Mouse (Mus musculus) heart, embryonic 14.5 days (tissue): Measurements from ENCODE around the gene Cfap97. TPM values are rescaled to one million over a fixed set of nuclear protein-coding genes. Genes with fewer than 3 reads are reported as not detected.
"Not testable (repeated sequence)": the region's sequence is repeated elsewhere in the genome, so short reads cannot be mapped to it uniquely, and the experiment has no call there.

Experiments
- ATAC-seq: fragments of 200-750 bp; cut with Nextera tagmentation; 2 replicates; pipeline ENCODE4 v1.8.0; 2017; ENCODE audit warnings: low read depth, moderate TSS enrichment; ENCODE audit not compliant: insufficient number of reproducible peaks, insufficient read depth, low FRiP score
- H3K27ac ChIP-seq, 2 experiments: fragments of 200-500 bp in 1 of 2; fragments of 300-500 bp in 1 of 2; sonication (generic) in 1 of 2; replicated peaks in 1 of 2; 2 replicates each; pipeline ENCODE4 v1.5.1; 2012 to 2014; ENCODE audit warnings: low read depth in 2 of 2, low read length in 2 of 2, control low read depth in 1 of 2, mild to moderate bottlenecking in 1 of 2, mixed read lengths in 1 of 2; ENCODE audit not compliant: control insufficient read depth in 1 of 2, insufficient read depth in 1 of 2
- H3K27me3 ChIP-seq: fragments of 300-500 bp; sonication (generic); 2 replicates; pipeline ENCODE4 v1.6.1; 2014; ENCODE audit warnings: mild to moderate bottlenecking, low read length, control low read depth; ENCODE audit not compliant: control insufficient read depth, insufficient read depth
- H3K36me3 ChIP-seq: fragments of 300-500 bp; sonication (generic); 2 replicates; pipeline ENCODE4 v1.6.1; 2014; ENCODE audit warnings: mild to moderate bottlenecking, control low read depth, low read length, mixed read lengths; ENCODE audit not compliant: control insufficient read depth, insufficient read depth
- H3K4me1 ChIP-seq, 2 experiments: fragments of 200-500 bp in 1 of 2; fragments of 300-500 bp in 1 of 2; sonication (generic) in 1 of 2; 2 replicates each; pipeline ENCODE4 v1.6.1; 2012 to 2014; ENCODE audit warnings: low read length in 2 of 2, control low read depth in 1 of 2, mixed read lengths in 1 of 2; ENCODE audit not compliant: control insufficient read depth in 2 of 2, insufficient read depth in 2 of 2
- H3K4me2 ChIP-seq: fragments of 300-500 bp; sonication (generic); 2 replicates; pipeline ENCODE4 v1.6.1; 2014; ENCODE audit warnings: mild to moderate bottlenecking, low read length
- H3K4me3 ChIP-seq, 2 experiments: fragments of 200-500 bp in 1 of 2; fragments of 300-500 bp in 1 of 2; sonication (generic) in 1 of 2; 2 replicates each; pipeline ENCODE4 v1.5.1; 2012 to 2014; ENCODE audit warnings: low read length in 2 of 2, mild to moderate bottlenecking in 2 of 2, control low read depth in 1 of 2, low read depth in 1 of 2, moderate library complexity in 1 of 2; ENCODE audit not compliant: control insufficient read depth in 1 of 2, insufficient read depth in 1 of 2
- H3K9ac ChIP-seq: fragments of 300-500 bp; sonication (generic); 2 replicates; pipeline ENCODE4 v1.6.1; 2014; ENCODE audit warnings: mild to moderate bottlenecking, low read length
- H3K9me3 ChIP-seq: fragments of 300-500 bp; sonication (generic); 2 replicates; pipeline ENCODE4 v1.6.1; 2016; ENCODE audit warnings: low read length, control low read depth; ENCODE audit not compliant: control insufficient read depth
- WGBS: fragments of 180-500 bp; shearing (Covaris S2); extraction: QIAGEN DNeasy Blood & Tissue Kit; methylation state at CpG from one replicate; pipeline ENCODE4 v1.1.7; 2014; 5-methylcytosine and 5-hydroxymethylcytosine counted together
- polyA plus RNA-seq: library from polyadenylated mRNA; unstranded; fragments of >200 nt; fragmentation: Nextera tagmentation; extraction: Ambion mirVana; gene quantifications from 2 replicates; pipeline ENCODE4 v1.2.1, GENCODE M21; 2014

Cfap97 gene
- polyA plus RNA-seq, 1 experiment from 2014 or later: 21.8 TPM

- Histone ChIP-seq H3K9ac (no peak overlapping the region), H3K4me1 (no peaks in the 10 kb centered on the region), H3K27me3 (no peaks in the 10 kb centered on the region), H3K4me3 (no peak overlapping the region), H3K36me3 (0 out of 2 replicates have a peak, but pooled peaks cover 4% of the 10 kb centered on the region), H3K9me3 (no peaks in the 10 kb centered on the region), H3K27ac (no peak overlapping the region), H3K4me2 (no peak overlapping the region)
- no peak for ATAC-seq
- WGBS: 70% methylated on average over 2 of the region's 2 CpGs
These were observed 21.1 kb upstream of the Cfap97 start for GRCm38 (mm10) chr8:46130426-46130825.

GRCm38 (mm10) chr8:46135546-46135945, 16.0 kb upstream of the Cfap97 start:
- H3K27ac ChIP-seq, H3K36me3 ChIP-seq, H3K9me3 ChIP-seq, H3K27me3 ChIP-seq, H3K9ac ChIP-seq, H3K4me2 ChIP-seq, H3K4me3 ChIP-seq, ATAC-seq, H3K4me1 ChIP-seq: not testable (repeated sequence)
- 88% methylated on average over 2 of the region's 2 CpGs for WGBS

GRCm38 (mm10) chr8:46137336-46137735, 14.2 kb upstream of the Cfap97 start:
- Histone ChIP-seq H3K27ac (no peak overlapping the region), H3K27me3 (no peaks in the 10 kb centered on the region), H3K9me3 (no peaks in the 10 kb centered on the region), H3K36me3 (0 out of 2 replicates have a peak, but pooled peaks cover 4% of the 10 kb centered on the region), H3K4me1 (peaks cover 4 to 7% of the 10 kb centered on the region in 2 experiments; a peak in 2 of 4 replicates), H3K4me2 (no peak overlapping the region), H3K4me3 (no peak overlapping the region), H3K9ac (no peak overlapping the region)
- ATAC-seq: no peak
- WGBS: 76% methylated on average over 1 of the region's 1 CpGs

GRCm38 (mm10) chr8:46137843-46138596, 13.6 kb upstream of the Cfap97 start:
- ATAC-seq: no peak
- WGBS: 74% methylated on average over 10 of the region's 10 CpGs
- Histone ChIP-seq H3K27ac (no peak overlapping the region), H3K9me3 (no peaks in the 10 kb centered on the region), H3K9ac (no peak overlapping the region), H3K4me2 (no peak overlapping the region), H3K4me3 (no peak overlapping the region), H3K36me3 (0 out of 2 replicates have a peak, but pooled peaks cover 4% of the 10 kb centered on the region), H3K4me1 (peaks cover 4 to 7% of the 10 kb centered on the region in 2 experiments; a peak in 3 of 4 replicates), H3K27me3 (no peaks in the 10 kb centered on the region)

- H3K36me3 ChIP-seq: no peaks in the 10 kb centered on the region
- H3K27ac ChIP-seq: no peak overlapping the region
- ATAC-seq: no peak
- H3K9me3 ChIP-seq: no peaks in the 10 kb centered on the region
- no peak overlapping the region for H3K9ac ChIP-seq
- H3K4me3 ChIP-seq: no peak overlapping the region
- no peak overlapping the region for H3K4me2 ChIP-seq
- H3K27me3 ChIP-seq: no peaks in the 10 kb centered on the region
- WGBS: 78% methylated on average over 9 of the region's 9 CpGs
- peaks cover 6 to 14% of the 10 kb centered on the region in 2 experiments for H3K4me1 ChIP-seq
These were observed 11.0 kb upstream of the Cfap97 start for GRCm38 (mm10) chr8:46140376-46141120.

- no peak overlapping the region for H3K9ac ChIP-seq
- no peaks in the 10 kb centered on the region for H3K36me3 ChIP-seq
- no peaks in the 10 kb centered on the region for H3K9me3 ChIP-seq
- H3K27me3 ChIP-seq: no peaks in the 10 kb centered on the region
- no peak overlapping the region for H3K27ac ChIP-seq
- WGBS: 87% methylated on average over 3 of the region's 3 CpGs
- no peak for ATAC-seq
- H3K4me3 ChIP-seq: no peak overlapping the region
- no peak overlapping the region for H3K4me2 ChIP-seq
- peaks cover 10 to 19% of the 10 kb centered on the region in 2 experiments for H3K4me1 ChIP-seq
These were observed 9.9 kb upstream of the Cfap97 start for GRCm38 (mm10) chr8:46141688-46142087.

GRCm38 (mm10) chr8:46142498-46143081, 9.0 kb upstream of the Cfap97 start:
- WGBS: 91% methylated on average over 4 of the region's 4 CpGs
- H3K4me3 ChIP-seq: no peak overlapping the region
- no peak overlapping the region for H3K4me2 ChIP-seq
- no peak overlapping the region for H3K9ac ChIP-seq
- H3K36me3 ChIP-seq: no peaks in the 10 kb centered on the region
- H3K27ac ChIP-seq: no peak overlapping the region
- H3K4me1 ChIP-seq: peaks cover 10 to 19% of the 10 kb centered on the region in 2 experiments
- no peaks in the 10 kb centered on the region for H3K9me3 ChIP-seq
- no peak for ATAC-seq
- no peaks in the 10 kb centered on the region for H3K27me3 ChIP-seq
